Mouse (Mus musculus) heart, postnatal 0 days (tissue): Measurements from ENCODE around the gene Angptl6.

Source experiments
- CTCF ChIP-seq: IDR thresholded peaks from 2 replicates; pipeline ENCODE4 v1.5.1; 2016; ENCODE audit warnings: antibody characterized with exemption, control low read depth, low read depth
- EP300 ChIP-seq: IDR thresholded peaks from 2 replicates; pipeline ENCODE4 v1.6.1; 2016; ENCODE audit warnings: antibody characterized with exemption, low read depth

GRCm38 (mm10) chr9:20891339-20892103 is 12.0 kb upstream of the Angptl6 start:
- no peak for TF ChIP-seq CTCF
- no peak for TF ChIP-seq EP300
